Mouse (Mus musculus): ENCODE measurements around the gene Lipo4.
"Not testable (repeated sequence)": the region's sequence is repeated elsewhere in the genome, so short reads cannot be mapped to it uniquely, and the experiment has no call there.

The Lipo4 gene

DNA sequence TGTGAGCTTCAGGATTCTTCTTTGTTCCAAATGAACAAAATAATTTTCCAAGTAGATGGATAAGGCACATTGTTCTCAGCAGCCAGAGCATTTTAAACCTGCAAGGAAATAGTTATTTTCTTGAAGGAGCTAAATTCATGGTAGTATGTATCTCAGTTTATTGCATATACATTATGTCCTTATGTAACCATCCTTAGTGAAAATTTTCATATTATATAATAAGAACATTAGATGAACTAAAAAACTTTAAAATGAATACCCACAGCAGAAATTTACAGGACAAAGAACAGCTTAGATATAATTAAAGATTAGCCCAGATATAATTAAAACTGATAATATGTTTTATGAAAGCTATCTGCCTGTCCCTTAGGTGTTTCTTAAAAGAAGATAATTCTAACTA lies at the start of gene Lipo4:
TSS of gene Lipo4 (minus strand) at position 101 of the 400 bp plus-strand sequence.
- DNase-seq (ENCODE audit: low spot score in 2 of 2): no peak

DNA sequence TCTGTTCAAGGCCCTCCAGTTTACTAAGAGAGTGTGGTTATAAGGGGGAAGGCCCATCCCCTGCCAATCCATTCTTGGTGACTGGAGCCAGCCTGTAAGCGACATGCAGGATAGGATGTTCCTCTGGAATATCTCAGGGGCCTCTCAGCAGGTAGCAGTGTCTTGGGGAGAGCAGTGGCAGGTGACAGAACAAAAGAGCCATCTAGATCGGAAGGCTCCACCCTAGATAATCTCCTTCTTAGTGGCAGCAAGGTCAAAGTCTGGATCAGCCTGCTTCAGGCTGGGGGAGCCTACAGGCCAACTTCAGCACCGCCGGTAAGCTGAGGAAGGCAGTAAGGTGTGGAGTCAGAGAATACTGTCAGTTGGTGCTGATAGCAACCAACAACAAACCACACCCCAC lies 61.2 kb downstream of the Lipo4 start:
- DNase-seq (ENCODE audit: low spot score in 2 of 2): not testable (repeated sequence)

- DNase-seq (ENCODE audit: low spot score in 2 of 2): no peak
These were observed 63.9 kb downstream of the Lipo4 start for GRCm38 (mm10) chr19:33453725-33454124.

Measured in frontal cortex, postnatal 10 days (tissue).